Mouse (Mus musculus) bone marrow, adult 2 months (tissue): ENCODE results near the gene Mapk14. TPM values are rescaled to one million over a fixed set of nuclear protein-coding genes. Genes with fewer than 3 reads are reported as not detected.

ENCODE experiments used
- H3K27ac ChIP-seq: fragments of 200-500 bp; 2 replicates; pipeline ENCODE4 v1.5.1; 2012; ENCODE audit warnings: low read depth, mild to moderate bottlenecking, control low read depth, inconsistent platforms, low read length; ENCODE audit not compliant: control insufficient read depth, poor library complexity, insufficient read depth
- H3K4me1 ChIP-seq: fragments of 200-500 bp; 2 replicates; pipeline ENCODE4 v1.6.1; 2011; ENCODE audit warnings: low read length; ENCODE audit not compliant: control insufficient read depth, insufficient read depth
- H3K4me3 ChIP-seq: fragments of 200-500 bp; replicated peaks from 2 replicates; pipeline ENCODE3; 2011; ENCODE audit warnings: mild to moderate bottlenecking, low read depth, low read length, control low read depth; ENCODE audit not compliant: control insufficient read depth
- CTCF ChIP-seq: fragments of 200-500 bp; IDR thresholded peaks from 2 replicates; pipeline ENCODE4 v1.5.1; 2011; ENCODE audit warnings: low read length, control low read depth; ENCODE audit not compliant: control insufficient read depth, insufficient read depth
- POLR2A ChIP-seq: fragments of 200-500 bp; IDR thresholded peaks from 2 replicates; pipeline ENCODE4 v1.6.1; 2011; ENCODE audit warnings: low read depth, mild to moderate bottlenecking, control low read depth, low read length, borderline replicate concordance; ENCODE audit not compliant: control insufficient read depth
- WGBS: fragments of 180-500 bp; shearing (Covaris S2); methylation state at CpG from one replicate; pipeline ENCODE4 v1.1.7; 2018; 5-methylcytosine and 5-hydroxymethylcytosine counted together
- polyA plus RNA-seq: library from polyadenylated mRNA; stranded (reverse); fragments of >200 nt; gene quantifications from 2 replicates; pipeline ENCODE4 v1.2.4, GENCODE M21; 2011; ENCODE audit warnings: low replicate concordance; ENCODE audit not compliant: missing spikeins, insufficient read depth, insufficient read length

Gene Mapk14
- polyA plus RNA-seq, 1 experiment = 100 TPM

GRCm38 (mm10) chr17:28777231-28778005 lies 86.3 kb downstream of the Mapk14 start:
- TF ChIP-seq POLR2A (no peak), CTCF (no peak)
- Histone ChIP-seq H3K27ac (no peak overlapping the region), H3K4me3 (no peak overlapping the region), H3K4me1 (peaks cover 1% of the 10 kb centered on the region; the same call in 1 of the 2 replicates)
- 89% methylated on average over 16 of the region's 16 CpGs for WGBS

- 91% methylated on average over 3 of the region's 3 CpGs for WGBS
- no peaks in the 10 kb centered on the region for H3K4me1 ChIP-seq
- H3K4me3 ChIP-seq = no peak overlapping the region
- H3K27ac ChIP-seq = no peak overlapping the region; the same call in 1 of the 2 replicates
- no peak for TF ChIP-seq CTCF
- TF ChIP-seq POLR2A = no peak
Observed at GRCm38 (mm10) chr17:28779735-28780134, 88.6 kb downstream of the Mapk14 start.

GRCm38 (mm10) chr17:28780836-28781235 lies 89.7 kb downstream of the Mapk14 start:
- WGBS = 66% methylated on average over 3 of the region's 3 CpGs
- H3K4me1 ChIP-seq = no peaks in the 10 kb centered on the region
- no peak overlapping the region for H3K4me3 ChIP-seq
- no peak overlapping the region for H3K27ac ChIP-seq
- TF ChIP-seq CTCF (no peak), POLR2A (no peak)

- Histone ChIP-seq H3K4me3 (no peak overlapping the region), H3K27ac (no peak overlapping the region), H3K4me1 (no peaks in the 10 kb centered on the region)
- WGBS = 68% methylated on average over 9 of the region's 9 CpGs
- no peak for TF ChIP-seq POLR2A
- TF ChIP-seq CTCF = no peak
Observed at GRCm38 (mm10) chr17:28781290-28782045, 90.3 kb downstream of the Mapk14 start.

GRCm38 (mm10) chr17:28785036-28785435 lies 93.9 kb downstream of the Mapk14 start:
- TF ChIP-seq CTCF (no peak), POLR2A (no peak)
- H3K27ac ChIP-seq = no peak overlapping the region
- 88% methylated on average over 3 of the region's 3 CpGs for WGBS
- no peak overlapping the region for H3K4me3 ChIP-seq
- no peaks in the 10 kb centered on the region for H3K4me1 ChIP-seq

- WGBS = 98% methylated on average over 12 of the region's 12 CpGs
- Histone ChIP-seq H3K27ac (no peak overlapping the region), H3K4me3 (no peak overlapping the region), H3K4me1 (no peaks in the 10 kb centered on the region)
- TF ChIP-seq POLR2A = no peak
Observed at GRCm38 (mm10) chr17:28787507-28787906, 96.4 kb downstream of the Mapk14 start.

GRCm38 (mm10) chr17:28797031-28797430 lies 105.9 kb downstream of the Mapk14 start:
- no peaks in the 10 kb centered on the region for H3K4me1 ChIP-seq
- WGBS = 84% methylated on average over 4 of the region's 4 CpGs

More at GRCm38 (mm10) chr17:28797031-28797430, 105.9 kb downstream of the Mapk14 start:
- Histone ChIP-seq H3K27ac (no peak overlapping the region), H3K4me3 (no peak overlapping the region)
- TF ChIP-seq CTCF (no peak), POLR2A (no peak)

Other genes starting within 250 kb of the Mapk14 start
- gene Fkbp5, start 173.8 kb upstream of the Mapk14 start, polyA plus RNA-seq = 29.4 and 48.6 TPM in 2 replicates
- gene Armc12, start 160.5 kb upstream of the Mapk14 start, polyA plus RNA-seq = not detected in 2 replicates
- gene Clpsl2, start 141.9 kb upstream of the Mapk14 start, polyA plus RNA-seq = not detected in 2 replicates
- gene Clps, start 130.6 kb upstream of the Mapk14 start, polyA plus RNA-seq = not detected in 2 replicates
- gene Lhfpl5, start 115.7 kb upstream of the Mapk14 start, polyA plus RNA-seq = not detected in 2 replicates
- gene Srpk1, start 68.6 kb upstream of the Mapk14 start, polyA plus RNA-seq = 67.3 and 78.8 TPM in 2 replicates
- gene Slc26a8, start 1.1 kb upstream of the Mapk14 start, polyA plus RNA-seq = 5.3 and 5.9 TPM in 2 replicates
- 2.7 and 6.1 TPM in 2 replicates for gene AC170998.1, start 34.8 kb downstream of the Mapk14 start, polyA plus RNA-seq
- gene Mapk13, start 78.0 kb downstream of the Mapk14 start, polyA plus RNA-seq = 37.7 and 70.0 TPM in 2 replicates
- 117 and 133 TPM in 2 replicates for gene Brpf3, start 109.8 kb downstream of the Mapk14 start, polyA plus RNA-seq
- 0.67 TPM in 1 of 2 replicates, not detected in the other for gene Pnpla1, start 167.1 kb downstream of the Mapk14 start, polyA plus RNA-seq
- 0.29 TPM in 1 of 2 replicates, not detected in the other for gene 4930539E08Rik, start 224.0 kb downstream of the Mapk14 start, polyA plus RNA-seq